Mouse (Mus musculus) CH12.LX (cell line): ENCODE measurements around the gene Rhbdf2. TPM values are rescaled to one million over a fixed set of nuclear protein-coding genes. Genes with fewer than 3 reads are reported as not detected.
A peak's percentile ranks its signal among the peaks of the same experiment; 100 is the strongest.

Experiments used
- DNase-seq: peaks from one replicate; pipeline ENCODE4 v3.0.0-alpha.2; 2013; ENCODE audit errors: extremely low read depth
- H3K27ac ChIP-seq: 2 replicates; pipeline ENCODE4 v1.5.1; 2012; ENCODE audit warnings: low read depth, mild to moderate bottlenecking, control low read depth, moderate library complexity; ENCODE audit not compliant: insufficient read depth
- H3K27me3 ChIP-seq: replicated peaks from 2 replicates; pipeline ENCODE3; 2012; ENCODE audit warnings: inconsistent platforms
- H3K36me3 ChIP-seq, 2 experiments: replicated peaks in 1 of 2; 2 replicates each; pipeline versions ENCODE3 to v1.6.1; 2012; ENCODE audit warnings: inconsistent platforms in 1 of 2, low read length in 1 of 2, mild to moderate bottlenecking in 1 of 2, mixed read lengths in 1 of 2, moderate library complexity in 1 of 2; ENCODE audit not compliant: control insufficient read depth in 1 of 2, insufficient read depth in 1 of 2
- H3K4me1 ChIP-seq, 2 experiments: 2 replicates each; pipeline ENCODE4 v1.6.1; 2012; ENCODE audit warnings: inconsistent platforms in 1 of 2, moderate library complexity in 1 of 2; ENCODE audit not compliant: insufficient read depth in 2 of 2, control insufficient read depth in 1 of 2
- H3K4me2 ChIP-seq: 2 replicates; pipeline ENCODE4 v1.6.1; 2012; ENCODE audit warnings: low read depth, mild to moderate bottlenecking, control low read depth; ENCODE audit not compliant: poor library complexity, insufficient read depth, severe bottlenecking
- H3K4me3 ChIP-seq, 3 experiments: fragments of 150-350 bp in 1 of 3; sonication (generic) in 1 of 3; replicated peaks in 1 of 3; 2 replicates each; pipeline versions ENCODE3 to v1.5.1; 2011 to 2012; ENCODE audit warnings: low read depth in 2 of 3, low read length in 2 of 3, mild to moderate bottlenecking in 2 of 3, moderate library complexity in 2 of 3, control low read depth in 1 of 3, improper control_type of control experiment in 1 of 3, inconsistent platforms in 1 of 3, mixed read lengths in 1 of 3; ENCODE audit not compliant: poor library complexity in 1 of 3
- H3K79me2 ChIP-seq: replicated peaks from 2 replicates; pipeline ENCODE4 v1.6.1; 2012; ENCODE audit warnings: mild to moderate bottlenecking, moderate library complexity; ENCODE audit not compliant: control insufficient read depth, poor library complexity, insufficient read depth, severe bottlenecking; ENCODE audit errors: extremely low read depth
- H3K9ac ChIP-seq: 2 replicates; pipeline ENCODE4 v1.6.1; 2012; ENCODE audit warnings: low read depth, mild to moderate bottlenecking, control low read depth, moderate library complexity; ENCODE audit not compliant: insufficient read depth
- H3K9me3 ChIP-seq: replicated peaks from 2 replicates; pipeline ENCODE3; 2012; ENCODE audit warnings: low read length, inconsistent platforms, mixed read lengths
- E2F4 ChIP-seq: IDR thresholded peaks from 2 replicates; pipeline ENCODE4 v1.6.1; 2011; ENCODE audit warnings: low read depth, low read length, improper control_type of control experiment; ENCODE audit not compliant: insufficient replicate concordance
- ETS1 ChIP-seq: conservative IDR thresholded peaks from 2 replicates; pipeline ENCODE4 v1.6.1; 2012; ENCODE audit warnings: low read depth, mild to moderate bottlenecking, inconsistent platforms, low read length, improper control_type of control experiment, moderate library complexity
- HCFC1 ChIP-seq: IDR thresholded peaks from 2 replicates; pipeline ENCODE4 v1.6.1; 2012; ENCODE audit warnings: low read depth, mild to moderate bottlenecking, inconsistent platforms, low read length, improper control_type of control experiment
- IRF4 ChIP-seq: IDR thresholded peaks from 2 replicates; pipeline ENCODE4 v1.6.1; 2014; ENCODE audit warnings: low read depth, mild to moderate bottlenecking, inconsistent platforms, low read length, improper control_type of control experiment
- JUN ChIP-seq: IDR thresholded peaks from 2 replicates; pipeline ENCODE4 v1.6.1; 2011; ENCODE audit warnings: low read depth, mild to moderate bottlenecking, low read length, improper control_type of control experiment, moderate library complexity; ENCODE audit not compliant: insufficient read depth
- JUND ChIP-seq: conservative IDR thresholded peaks from 2 replicates; pipeline ENCODE4 v1.6.1; 2011; ENCODE audit warnings: low read depth, low read length, improper control_type of control experiment
- KAT2A ChIP-seq: IDR thresholded peaks from 2 replicates; pipeline ENCODE4 v1.6.1; 2012; ENCODE audit warnings: low read length, improper control_type of control experiment, inconsistent platforms; ENCODE audit not compliant: insufficient replicate concordance
- MEF2A ChIP-seq: IDR thresholded peaks from 2 replicates; pipeline ENCODE4 v1.6.1; 2014; ENCODE audit warnings: low read depth, mild to moderate bottlenecking, inconsistent platforms, low read length, improper control_type of control experiment, borderline replicate concordance
- POLR2AphosphoS2 ChIP-seq: IDR thresholded peaks from 2 replicates; pipeline ENCODE4 v1.6.1; 2011; ENCODE audit warnings: low read depth, low read length, improper control_type of control experiment
- RCOR1 ChIP-seq: conservative IDR thresholded peaks from 2 replicates; pipeline ENCODE4 v1.6.1; 2012; ENCODE audit warnings: low read depth, mild to moderate bottlenecking, inconsistent platforms, low read length, improper control_type of control experiment
- SIN3A ChIP-seq: IDR thresholded peaks from 2 replicates; pipeline ENCODE4 v1.6.1; 2012; ENCODE audit warnings: low read length, improper control_type of control experiment, inconsistent platforms
- USF2 ChIP-seq: conservative IDR thresholded peaks from 2 replicates; pipeline ENCODE4 v1.6.1; 2011; ENCODE audit warnings: low read depth, low read length, improper control_type of control experiment
- ZC3H11A ChIP-seq: IDR thresholded peaks from 2 replicates; pipeline ENCODE4 v1.6.1; 2012; ENCODE audit warnings: low read depth, mild to moderate bottlenecking, inconsistent platforms, low read length, improper control_type of control experiment
- ZNF384 ChIP-seq: IDR thresholded peaks from 2 replicates; pipeline ENCODE4 v1.6.1; 2012; ENCODE audit warnings: low read depth, low read length, improper control_type of control experiment, inconsistent platforms
- dilution Hi-C: fragments of 300-500 bp; cut with MboI; formaldehyde crosslinking; loops from 2 replicates; pipeline ENCODE4 v1.14.3; 2020; ENCODE audit warnings: low sequenced_read_pairs; ENCODE audit not compliant: extremely low pct_unique_long_range_greater_than_20kb, extremely low pct_ligation_motif_present
- in situ Hi-C: fragments of 300-500 bp; cut with MboI; formaldehyde crosslinking; loops from 3 replicates; pipeline ENCODE4 v1.14.3; 2019; ENCODE audit warnings: low sequenced_read_pairs, low pct_ligation_motif_present, low pct_unique_long_range_greater_than_20kb, mixed read lengths
- polyA plus RNA-seq: library from polyadenylated mRNA; unstranded; fragments of >175 nt; gene quantifications from 2 replicates; pipeline ENCODE4 v1.2.1, GENCODE M21; 2012; ENCODE audit warnings: low read depth; ENCODE audit not compliant: insufficient read length
- total RNA-seq, 2 experiments: library from RNA; depleted of rRNA; stranded (reverse); fragments of 300-350 nt in 1 of 2; fragments of >200 nt in 1 of 2; gene quantifications; 2 replicates each; pipeline ENCODE4 v1.2.3; 2012 to 2014

Gene Rhbdf2
- total and polyA plus RNA-seq, 3 experiments, result 3.1 to 14.7 (median 12.1) TPM

- peak overlapping the region; percentile 83 to 96 (median 93) for H3K4me3 ChIP-seq
- peak overlapping the region; percentile 77 for H3K4me2 ChIP-seq
- peaks cover 2% of the 10 kb centered on the region for H3K27me3 ChIP-seq
- no peaks in the 10 kb centered on the region for H3K9me3 ChIP-seq
- H3K4me1 ChIP-seq, result peaks cover 3 to 44% of the 10 kb centered on the region in 2 experiments
- dilution Hi-C loops (no loop called here), in situ Hi-C loops (no loop called here)
- H3K36me3 ChIP-seq, result peaks cover 0 to 30% of the 10 kb centered on the region in 2 experiments
- peak overlapping the region; percentile 80; the same call in 1 of the 2 replicates for H3K9ac ChIP-seq
- H3K79me2 ChIP-seq, result peaks cover 27% of the 10 kb centered on the region
- DNase-seq, result no peak
- H3K27ac ChIP-seq, result no peak overlapping the region
- TF ChIP-seq KAT2A (no peak), RCOR1 (no peak)
Observed at GRCm38 (mm10) chr11:116580031-116580652, 46.7 kb downstream of the Rhbdf2 start.

- dilution Hi-C loops (no loop called here), in situ Hi-C loops (no loop called here)
- no peak overlapping the region for H3K4me3 ChIP-seq
- peaks cover 29% of the 10 kb centered on the region for H3K79me2 ChIP-seq
- TF ChIP-seq ZNF384 (no peak), IRF4 (no peak), MEF2A (no peak), ZC3H11A (no peak), JUN (no peak), JUND (no peak), HCFC1 (no peak), E2F4 (no peak), ETS1 (no peak), USF2 (no peak), SIN3A (no peak), POLR2AphosphoS2 (no peak)
- H3K36me3 ChIP-seq, result peaks cover 0 to 36% of the 10 kb centered on the region in 2 experiments
- no peak overlapping the region for H3K27ac ChIP-seq
- peaks cover 2% of the 10 kb centered on the region for H3K27me3 ChIP-seq
- H3K4me2 ChIP-seq, result no peak overlapping the region
- no peak overlapping the region for H3K9ac ChIP-seq
- H3K4me1 ChIP-seq, result peaks cover 3 to 53% of the 10 kb centered on the region in 2 experiments
- DNase-seq, result no peak
- no peaks in the 10 kb centered on the region for H3K9me3 ChIP-seq
Observed at GRCm38 (mm10) chr11:116579280-116579679, 47.5 kb downstream of the Rhbdf2 start.
